Mouse (Mus musculus) testis, adult 2 months (tissue): ENCODE measurements around the gene Cadps.

Source experiments
- CTCF ChIP-seq: fragments of 200-500 bp; IDR thresholded peaks from 2 replicates; pipeline ENCODE4 v1.5.1; 2012; ENCODE audit warnings: low read depth, mild to moderate bottlenecking, inconsistent platforms, low read length, moderate library complexity; ENCODE audit not compliant: control insufficient read depth, insufficient read depth, insufficient replicate concordance
- POLR2A ChIP-seq: fragments of 200-500 bp; IDR thresholded peaks from 2 replicates; pipeline ENCODE4 v1.6.1; 2012; ENCODE audit warnings: low read depth, mild to moderate bottlenecking, inconsistent platforms, low read length, moderate library complexity; ENCODE audit not compliant: control insufficient read depth

- TF ChIP-seq POLR2A: no peak
- no peak for TF ChIP-seq CTCF
Observed at GRCm38 (mm10) chr14:12393271-12393861, 429.5 kb downstream of the Cadps start.
